Mouse (Mus musculus) CH12.LX (cell line): Measurements from ENCODE around the gene Rnf123. TPM values are rescaled to one million over a fixed set of nuclear protein-coding genes. Genes with fewer than 3 reads are reported as not detected.
A peak's percentile ranks its signal among the peaks of the same experiment; 100 is the strongest.

ENCODE experiments used
- DNase-seq: peaks from one replicate; pipeline ENCODE4 v3.0.0-alpha.2; 2013; ENCODE audit errors: extremely low read depth
- H3K27ac ChIP-seq: 2 replicates; pipeline ENCODE4 v1.5.1; 2012; ENCODE audit warnings: low read depth, mild to moderate bottlenecking, control low read depth, moderate library complexity; ENCODE audit not compliant: insufficient read depth
- H3K27me3 ChIP-seq: replicated peaks from 2 replicates; pipeline ENCODE3; 2012; ENCODE audit warnings: inconsistent platforms
- H3K36me3 ChIP-seq, 2 experiments: replicated peaks in 1 of 2; 2 replicates each; pipeline versions ENCODE3 to v1.6.1; 2012; ENCODE audit warnings: inconsistent platforms in 1 of 2, low read length in 1 of 2, mild to moderate bottlenecking in 1 of 2, mixed read lengths in 1 of 2, moderate library complexity in 1 of 2; ENCODE audit not compliant: control insufficient read depth in 1 of 2, insufficient read depth in 1 of 2
- H3K4me1 ChIP-seq, 2 experiments: 2 replicates each; pipeline ENCODE4 v1.6.1; 2012; ENCODE audit warnings: inconsistent platforms in 1 of 2, moderate library complexity in 1 of 2; ENCODE audit not compliant: insufficient read depth in 2 of 2, control insufficient read depth in 1 of 2
- H3K4me2 ChIP-seq: 2 replicates; pipeline ENCODE4 v1.6.1; 2012; ENCODE audit warnings: low read depth, mild to moderate bottlenecking, control low read depth; ENCODE audit not compliant: poor library complexity, insufficient read depth, severe bottlenecking
- H3K4me3 ChIP-seq, 3 experiments: fragments of 150-350 bp in 1 of 3; sonication (generic) in 1 of 3; replicated peaks in 1 of 3; 2 replicates each; pipeline versions ENCODE3 to v1.5.1; 2011 to 2012; ENCODE audit warnings: low read depth in 2 of 3, low read length in 2 of 3, mild to moderate bottlenecking in 2 of 3, moderate library complexity in 2 of 3, control low read depth in 1 of 3, improper control_type of control experiment in 1 of 3, inconsistent platforms in 1 of 3, mixed read lengths in 1 of 3; ENCODE audit not compliant: poor library complexity in 1 of 3
- H3K79me2 ChIP-seq: replicated peaks from 2 replicates; pipeline ENCODE4 v1.6.1; 2012; ENCODE audit warnings: mild to moderate bottlenecking, moderate library complexity; ENCODE audit not compliant: control insufficient read depth, poor library complexity, insufficient read depth, severe bottlenecking; ENCODE audit errors: extremely low read depth
- H3K9ac ChIP-seq: 2 replicates; pipeline ENCODE4 v1.6.1; 2012; ENCODE audit warnings: low read depth, mild to moderate bottlenecking, control low read depth, moderate library complexity; ENCODE audit not compliant: insufficient read depth
- H3K9me3 ChIP-seq: replicated peaks from 2 replicates; pipeline ENCODE3; 2012; ENCODE audit warnings: low read length, inconsistent platforms, mixed read lengths
- BHLHE40 ChIP-seq: IDR thresholded peaks from 2 replicates; pipeline ENCODE4 v1.6.1; 2011; ENCODE audit warnings: mild to moderate bottlenecking, low read depth, low read length, improper control_type of control experiment
- CHD1 ChIP-seq: IDR thresholded peaks from 2 replicates; pipeline ENCODE4 v1.6.1; 2012; ENCODE audit warnings: low read depth, low read length, improper control_type of control experiment, inconsistent platforms
- CHD2 ChIP-seq: IDR thresholded peaks from 2 replicates; pipeline ENCODE4 v1.6.1; 2011; ENCODE audit warnings: low read length, improper control_type of control experiment
- E2F4 ChIP-seq: IDR thresholded peaks from 2 replicates; pipeline ENCODE4 v1.6.1; 2011; ENCODE audit warnings: low read depth, low read length, improper control_type of control experiment; ENCODE audit not compliant: insufficient replicate concordance
- ELF1 ChIP-seq: IDR thresholded peaks from 2 replicates; pipeline ENCODE4 v1.6.1; 2014; ENCODE audit warnings: low read depth, mild to moderate bottlenecking, inconsistent platforms, low read length, improper control_type of control experiment
- HCFC1 ChIP-seq: IDR thresholded peaks from 2 replicates; pipeline ENCODE4 v1.6.1; 2012; ENCODE audit warnings: low read depth, mild to moderate bottlenecking, inconsistent platforms, low read length, improper control_type of control experiment
- JUN ChIP-seq: IDR thresholded peaks from 2 replicates; pipeline ENCODE4 v1.6.1; 2011; ENCODE audit warnings: low read depth, mild to moderate bottlenecking, low read length, improper control_type of control experiment, moderate library complexity; ENCODE audit not compliant: insufficient read depth
- JUND ChIP-seq: conservative IDR thresholded peaks from 2 replicates; pipeline ENCODE4 v1.6.1; 2011; ENCODE audit warnings: low read depth, low read length, improper control_type of control experiment
- MAFK ChIP-seq: IDR thresholded peaks from 2 replicates; pipeline ENCODE4 v1.6.1; 2011; ENCODE audit warnings: low read length, improper control_type of control experiment; ENCODE audit not compliant: insufficient replicate concordance
- MEF2A ChIP-seq: IDR thresholded peaks from 2 replicates; pipeline ENCODE4 v1.6.1; 2014; ENCODE audit warnings: low read depth, mild to moderate bottlenecking, inconsistent platforms, low read length, improper control_type of control experiment, borderline replicate concordance
- MXI1 ChIP-seq: IDR thresholded peaks from 2 replicates; pipeline ENCODE4 v1.6.1; 2011; ENCODE audit warnings: mild to moderate bottlenecking, low read depth, low read length, improper control_type of control experiment
- MYC ChIP-seq: IDR thresholded peaks from 2 replicates; pipeline ENCODE4 v1.6.1; 2011; ENCODE audit warnings: low read depth, mild to moderate bottlenecking, improper control_type of control experiment, low read length
- NELFE ChIP-seq: IDR thresholded peaks from 2 replicates; pipeline ENCODE4 v1.6.1; 2011; ENCODE audit warnings: low read depth, low read length, improper control_type of control experiment
- NRF1 ChIP-seq: IDR thresholded peaks from 2 replicates; pipeline ENCODE4 v1.6.1; 2014; ENCODE audit warnings: low read depth, mild to moderate bottlenecking, inconsistent platforms, low read length, improper control_type of control experiment, moderate library complexity
- PAX5 ChIP-seq: IDR thresholded peaks from 2 replicates; pipeline ENCODE4 v1.6.1; 2012; ENCODE audit warnings: low read length, inconsistent platforms, mixed read lengths
- POLR2A ChIP-seq: IDR thresholded peaks from 2 replicates; pipeline ENCODE4 v1.6.1; 2011; ENCODE audit warnings: low read depth, mild to moderate bottlenecking, improper control_type of control experiment, low read length
- POLR2AphosphoS2 ChIP-seq: IDR thresholded peaks from 2 replicates; pipeline ENCODE4 v1.6.1; 2011; ENCODE audit warnings: low read depth, low read length, improper control_type of control experiment
- SIN3A ChIP-seq: IDR thresholded peaks from 2 replicates; pipeline ENCODE4 v1.6.1; 2012; ENCODE audit warnings: low read length, improper control_type of control experiment, inconsistent platforms
- SMC3 ChIP-seq: IDR thresholded peaks from 2 replicates; pipeline ENCODE4 v1.6.1; 2011; ENCODE audit warnings: low read depth, low read length, improper control_type of control experiment
- TCF12 ChIP-seq: IDR thresholded peaks from 2 replicates; pipeline ENCODE4 v1.6.1; 2014; ENCODE audit warnings: low read depth, mild to moderate bottlenecking, inconsistent platforms, low read length, improper control_type of control experiment
- UBTF ChIP-seq: IDR thresholded peaks from 2 replicates; pipeline ENCODE4 v1.6.1; 2012; ENCODE audit warnings: low read depth, mild to moderate bottlenecking, inconsistent platforms, low read length, improper control_type of control experiment, moderate library complexity
- USF1 ChIP-seq: IDR thresholded peaks from 2 replicates; pipeline ENCODE4 v1.6.1; 2014; ENCODE audit warnings: low read depth, mild to moderate bottlenecking, inconsistent platforms, low read length, improper control_type of control experiment
- ZKSCAN1 ChIP-seq: IDR thresholded peaks from 2 replicates; pipeline ENCODE4 v1.6.1; 2012; ENCODE audit warnings: low read depth, inconsistent platforms, low read length, improper control_type of control experiment, borderline replicate concordance
- ZNF384 ChIP-seq: IDR thresholded peaks from 2 replicates; pipeline ENCODE4 v1.6.1; 2012; ENCODE audit warnings: low read depth, low read length, improper control_type of control experiment, inconsistent platforms
- dilution Hi-C: fragments of 300-500 bp; cut with MboI; formaldehyde crosslinking; loops from 2 replicates; pipeline ENCODE4 v1.14.3; 2020; ENCODE audit warnings: low sequenced_read_pairs; ENCODE audit not compliant: extremely low pct_unique_long_range_greater_than_20kb, extremely low pct_ligation_motif_present
- in situ Hi-C: fragments of 300-500 bp; cut with MboI; formaldehyde crosslinking; loops from 3 replicates; pipeline ENCODE4 v1.14.3; 2019; ENCODE audit warnings: low sequenced_read_pairs, low pct_ligation_motif_present, low pct_unique_long_range_greater_than_20kb, mixed read lengths
- polyA plus RNA-seq: library from polyadenylated mRNA; unstranded; fragments of >175 nt; gene quantifications from 2 replicates; pipeline ENCODE4 v1.2.1, GENCODE M21; 2012; ENCODE audit warnings: low read depth; ENCODE audit not compliant: insufficient read length
- total RNA-seq, 2 experiments: library from RNA; depleted of rRNA; stranded (reverse); fragments of 300-350 nt in 1 of 2; fragments of >200 nt in 1 of 2; gene quantifications; 2 replicates each; pipeline ENCODE4 v1.2.3; 2012 to 2014

The Rnf123 gene
- total and polyA plus RNA-seq, 3 experiments = 10.0 to 50.0 (median 28.8) TPM

DNA sequence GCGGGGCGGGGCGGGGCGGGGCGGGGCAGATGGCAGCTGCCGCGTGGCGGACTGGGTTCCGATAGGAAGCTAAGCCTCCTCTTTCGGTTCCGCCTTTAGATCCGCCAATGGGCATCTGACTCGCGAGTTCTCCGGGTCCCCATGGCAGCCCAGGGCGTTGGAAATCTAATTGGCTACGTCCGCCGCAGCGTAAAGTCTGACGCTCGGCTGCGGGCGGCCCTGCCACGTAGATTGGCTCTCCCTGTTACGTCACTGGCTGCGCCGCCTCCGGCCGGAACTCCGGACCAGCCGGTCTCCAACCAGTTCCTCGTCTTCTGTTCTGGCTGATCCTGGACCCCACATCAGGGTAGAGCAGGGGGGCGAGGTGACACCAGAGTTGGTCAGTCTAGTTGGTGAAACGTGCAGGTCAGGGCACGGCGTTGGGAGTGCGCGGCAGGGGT is 34.1 kb downstream of the Rnf123 start, which contains the start of gene Gmppb (continued):
- peak; percentile 25; the same call in 1 of the 2 replicates for TF ChIP-seq TCF12
- TF ChIP-seq UBTF = no peak
- TF ChIP-seq USF1 = no peak; the same call in 1 of the 2 replicates
- no peak for TF ChIP-seq ZKSCAN1
- no peak; the same call in 1 of the 2 replicates for TF ChIP-seq POLR2AphosphoS2
- TF ChIP-seq SMC3 = no peak
- peak; percentile 80; the same call in 1 of the 2 replicates for TF ChIP-seq MXI1
- peak; percentile 97 for TF ChIP-seq SIN3A
- TF ChIP-seq HCFC1 = peak; percentile 79
- TF ChIP-seq BHLHE40 = 0 out of 2 replicates have a peak, but pooled peaks have one; percentile 6
- no peak for TF ChIP-seq ZNF384
- no peak for TF ChIP-seq JUND
- no peak for TF ChIP-seq JUN
- peak; percentile 51; the same call in 1 of the 2 replicates for TF ChIP-seq MYC
- TF ChIP-seq PAX5 = no peak
- TF ChIP-seq ELF1 = peak; percentile 91
- peak; percentile 66 for TF ChIP-seq CHD2
- peak; percentile 36; the same call in 1 of the 2 replicates for TF ChIP-seq MEF2A
- TF ChIP-seq MAFK = no peak
- TF ChIP-seq POLR2A = peak; percentile 87
- TF ChIP-seq E2F4 = no peak
- peak; percentile 48; the same call in 1 of the 2 replicates for TF ChIP-seq NRF1
- peak; percentile 75 for TF ChIP-seq NELFE

DNA sequence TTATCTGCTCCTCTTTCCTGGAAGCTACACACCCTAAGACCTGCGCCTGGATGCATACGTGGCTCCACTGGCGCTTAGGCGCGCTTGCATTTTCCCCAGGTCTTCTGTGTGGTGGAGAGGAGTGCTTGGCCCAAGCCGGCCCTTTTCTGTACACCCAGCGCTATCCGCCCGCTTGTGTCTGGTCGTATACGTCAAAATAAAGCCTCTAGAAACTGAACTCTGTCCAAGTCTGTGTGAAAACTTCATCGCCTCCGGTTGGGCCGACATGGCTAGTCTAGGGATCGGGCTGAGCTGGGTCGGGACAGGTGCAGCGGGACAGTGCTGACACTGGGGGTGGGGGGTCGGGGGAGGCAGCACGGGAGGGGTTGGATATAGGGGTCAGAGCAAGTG is 34.6 kb downstream of the Rnf123 start:
- H3K27ac ChIP-seq = no peak overlapping the region
- in situ Hi-C loops = no loop called here
- H3K9me3 ChIP-seq = no peaks in the 10 kb centered on the region
- dilution Hi-C loops = no loop called here
- peaks cover 2 to 37% of the 10 kb centered on the region in 2 experiments; a peak in 2 of 4 replicates for H3K4me1 ChIP-seq
- no peaks in the 10 kb centered on the region for H3K27me3 ChIP-seq
- peak overlapping the region; percentile 73 for H3K4me2 ChIP-seq
- H3K79me2 ChIP-seq = no peaks in the 10 kb centered on the region
- H3K9ac ChIP-seq = peak overlapping the region; percentile 64
- TF ChIP-seq SMC3 = no peak
- TF ChIP-seq CHD1 = no peak
- TF ChIP-seq POLR2AphosphoS2 = no peak
- no peak for TF ChIP-seq NELFE
- peak overlapping the region; percentile 21 to 53 (median 38) for H3K4me3 ChIP-seq
- peaks cover 46 to 71% of the 10 kb centered on the region in 2 experiments for H3K36me3 ChIP-seq
- no peak for DNase-seq
